Mouse (Mus musculus) hindbrain, embryonic 13.5 days (tissue): Measurements from ENCODE around the gene Tspan2. TPM values are rescaled to one million over a fixed set of nuclear protein-coding genes. Genes with fewer than 3 reads are reported as not detected.

Experiments used
- polyA plus RNA-seq: library from polyadenylated mRNA; unstranded; fragments of >200 nt; fragmentation: Nextera tagmentation; extraction: Ambion mirVana; gene quantifications from 2 replicates; pipeline ENCODE4 v1.2.1, GENCODE M21; 2015

Tspan2 gene
- polyA plus RNA-seq, 1 experiment from 2014 or later, result 8.6 TPM

Other genes starting within 250 kb of the Tspan2 start
- 0.13 and 0.30 TPM in 2 replicates for gene Tshb, start 48.2 kb downstream of the Tspan2 start, polyA plus RNA-seq
- gene Sycp1, start 201.6 kb downstream of the Tspan2 start, polyA plus RNA-seq, result not detected in 2 replicates
- 0.08 TPM in 1 of 2 replicates, not detected in the other for gene Nr1h5, start 229.6 kb downstream of the Tspan2 start, polyA plus RNA-seq